Mouse (Mus musculus): ENCODE data around the gene Itpkb. TPM values are rescaled to one million over a fixed set of nuclear protein-coding genes. Genes with fewer than 3 reads are reported as not detected.
A peak's percentile ranks its signal among the peaks of the same experiment; 100 is the strongest.

The Itpkb gene
- polyA plus RNA-seq, 1 experiment: 40.6 TPM

DNA sequence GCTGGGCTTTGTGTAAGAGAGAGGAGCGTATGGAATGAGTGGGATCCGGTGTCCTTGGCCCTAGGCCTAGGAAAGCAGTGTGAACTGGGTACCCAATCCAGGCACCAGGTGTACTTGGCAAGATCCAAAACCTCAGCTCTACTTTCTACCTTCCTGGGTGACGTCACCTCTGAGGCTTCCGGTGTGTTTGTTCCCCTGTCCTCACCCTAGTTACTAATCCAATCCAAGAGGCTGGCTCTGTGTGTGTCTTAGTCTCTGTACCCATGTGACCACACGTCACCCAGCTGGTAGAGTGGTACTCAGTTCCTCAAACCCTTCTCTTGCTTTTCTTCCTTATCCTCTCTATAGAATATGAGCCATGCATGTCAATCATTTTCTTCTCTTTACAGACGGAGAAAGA, 71.4 kb downstream of the Itpkb start:
- Histone ChIP-seq H3K36me3 (replicated peaks; ENCODE audit: low read length) (peaks cover 66% of the 10 kb centered on the region), H3K4me1 (peaks cover 95% of the 10 kb centered on the region), H3K9me3 (no peaks in the 10 kb centered on the region), H3K27me3 (replicated peaks) (no peaks in the 10 kb centered on the region), H3K4me3 (replicated peaks) (no peak overlapping the region)
- TF ChIP-seq FLI1 (IDR thresholded peaks at IDR 0.05; ENCODE audit: low read length) (no peak), GATA1 (IDR thresholded peaks at IDR 0.05; ENCODE audit: borderline replicate concordance, low read length) (no peak)

DNA sequence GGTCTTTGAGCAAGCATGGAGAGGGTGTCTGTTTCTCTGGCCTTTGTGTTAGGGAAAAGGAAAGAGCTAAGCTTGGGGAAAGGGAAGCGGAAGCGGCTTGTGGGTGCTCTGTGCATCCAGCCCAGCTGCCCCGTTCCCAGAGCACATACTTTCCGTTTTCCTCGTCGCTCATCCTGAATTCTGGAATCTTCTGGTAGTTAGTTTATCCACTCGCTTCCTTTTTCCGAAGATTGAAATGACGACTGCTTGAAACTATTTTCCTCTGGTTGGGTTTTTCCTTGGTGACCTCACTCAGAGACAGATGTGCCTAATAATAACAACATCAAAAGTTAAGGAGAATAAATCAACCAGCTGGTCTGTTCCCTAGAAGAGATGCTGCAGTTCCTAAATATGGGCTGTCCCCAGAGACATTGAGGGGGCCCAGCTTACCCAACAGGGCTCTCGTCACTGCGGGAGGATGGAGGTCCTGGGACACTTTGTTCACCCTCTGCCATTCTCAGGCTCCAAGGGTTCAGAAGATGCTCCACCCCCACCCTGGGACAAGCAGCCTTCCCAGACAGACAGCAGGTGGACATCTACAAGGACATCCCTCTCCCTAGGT, 72.3 kb downstream of the Itpkb start:
- H3K4me1 ChIP-seq: peaks cover 95% of the 10 kb centered on the region
- TF ChIP-seq FLI1 (IDR thresholded peaks at IDR 0.05; ENCODE audit: low read length): no peak
- TF ChIP-seq GATA1 (IDR thresholded peaks at IDR 0.05; ENCODE audit: borderline replicate concordance, low read length): no peak
- H3K36me3 ChIP-seq (replicated peaks; ENCODE audit: low read length): peaks cover 66% of the 10 kb centered on the region
- no peaks in the 10 kb centered on the region for H3K9me3 ChIP-seq
- H3K4me3 ChIP-seq (replicated peaks): peak overlapping the region; percentile 89
- H3K27me3 ChIP-seq (replicated peaks): no peaks in the 10 kb centered on the region

DNA sequence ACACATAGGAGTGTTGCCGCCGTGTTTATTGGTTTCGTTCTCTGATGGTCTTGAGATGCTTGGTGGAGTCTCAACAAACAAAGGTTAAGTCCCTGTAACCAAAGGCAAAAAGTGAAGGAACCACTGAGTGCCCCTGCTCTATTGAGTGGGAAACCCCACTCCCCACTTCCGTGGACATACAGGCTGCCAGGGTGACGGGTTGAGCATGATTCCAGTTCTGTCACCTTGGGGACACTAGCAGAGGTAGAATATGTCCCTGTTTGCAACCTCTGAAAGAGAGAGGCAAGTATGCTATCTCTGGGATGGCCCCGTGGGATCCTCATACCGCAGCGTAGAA, 73.0 kb downstream of the Itpkb start:
- Histone ChIP-seq H3K9me3 (no peaks in the 10 kb centered on the region), H3K4me3 (replicated peaks) (peak overlapping the region; percentile 89), H3K4me1 (peaks cover 95% of the 10 kb centered on the region), H3K27me3 (replicated peaks) (no peaks in the 10 kb centered on the region), H3K36me3 (replicated peaks; ENCODE audit: low read length) (peaks cover 70% of the 10 kb centered on the region)
- TF ChIP-seq FLI1 (IDR thresholded peaks at IDR 0.05; ENCODE audit: low read length) (no peak), GATA1 (IDR thresholded peaks at IDR 0.05; ENCODE audit: borderline replicate concordance, low read length) (no peak)

DNA sequence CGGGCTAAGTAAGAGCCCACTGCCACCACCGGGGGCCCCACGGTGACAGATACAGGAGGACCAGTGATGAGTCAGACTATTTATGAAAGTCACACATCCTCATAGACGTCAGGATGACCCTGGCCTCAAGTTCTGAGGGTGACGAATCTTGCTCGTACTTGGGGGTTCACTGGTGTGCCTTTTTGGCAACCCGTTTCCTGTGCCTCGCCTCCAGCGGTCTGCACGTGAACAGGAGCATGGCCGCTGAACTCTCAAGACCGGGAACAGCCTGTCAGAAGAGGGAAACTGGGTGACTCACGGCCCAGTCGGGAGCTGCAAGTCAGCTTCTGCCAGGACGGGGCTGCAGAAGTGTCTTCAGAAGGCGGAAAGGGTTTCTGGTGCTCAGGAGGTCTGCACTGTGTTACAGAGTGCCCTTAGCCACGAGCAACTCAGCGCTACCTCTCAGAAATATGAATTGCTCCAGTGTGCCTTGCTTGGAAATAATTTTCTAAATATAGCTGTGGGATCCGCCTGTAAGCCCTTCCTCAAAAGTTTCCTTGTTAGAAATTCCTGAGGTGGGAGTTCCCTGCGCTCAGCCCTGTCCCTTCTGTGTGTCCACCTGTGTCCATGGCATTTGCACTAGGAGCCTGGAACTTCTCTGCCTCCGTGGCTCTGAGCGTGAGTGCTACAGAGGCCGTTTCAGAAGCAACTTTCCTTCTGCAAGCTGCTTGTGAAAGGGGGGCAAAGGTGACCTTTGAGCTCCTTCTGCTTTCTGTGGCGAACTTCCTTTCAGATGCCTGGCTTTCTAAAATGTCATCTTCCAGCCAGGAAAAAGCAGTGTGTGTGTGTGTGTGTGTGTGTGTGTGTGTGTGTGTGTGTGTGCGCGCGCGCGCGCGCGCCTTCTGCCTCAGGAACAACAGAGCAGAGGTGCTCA, 73.7 kb downstream of the Itpkb start:
- Histone ChIP-seq H3K4me3 (replicated peaks) (peak overlapping the region; percentile 89), H3K9me3 (no peaks in the 10 kb centered on the region), H3K4me1 (peaks cover 98% of the 10 kb centered on the region), H3K27me3 (replicated peaks) (no peaks in the 10 kb centered on the region), H3K36me3 (replicated peaks; ENCODE audit: low read length) (peaks cover 76% of the 10 kb centered on the region)
- TF ChIP-seq FLI1 (IDR thresholded peaks at IDR 0.05; ENCODE audit: low read length): 0 out of 2 replicates have a peak, but pooled peaks have one; percentile 17
- TF ChIP-seq GATA1 (IDR thresholded peaks at IDR 0.05; ENCODE audit: borderline replicate concordance, low read length): no peak

DNA sequence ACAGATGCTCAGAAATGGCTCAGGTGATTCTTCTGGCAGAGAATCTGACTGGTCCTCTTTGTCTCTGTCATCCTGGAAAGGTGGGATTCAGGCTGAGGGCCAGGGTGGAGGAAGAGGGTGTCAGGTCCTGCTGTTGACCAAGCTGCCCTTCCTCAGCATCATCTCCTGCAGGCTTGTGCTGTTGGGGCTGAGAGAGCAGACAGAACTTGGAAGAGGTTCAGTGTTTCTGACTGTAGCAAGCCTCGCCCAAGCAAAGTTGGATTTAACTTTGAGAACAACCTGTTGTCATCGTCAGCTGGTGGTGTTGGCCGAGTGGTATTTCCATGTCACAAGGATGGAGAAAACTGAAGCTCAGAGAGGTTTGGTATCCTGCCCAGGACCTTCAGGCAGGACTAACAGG, 74.4 kb downstream of the Itpkb start:
- TF ChIP-seq GATA1 (IDR thresholded peaks at IDR 0.05; ENCODE audit: borderline replicate concordance, low read length) (no peak), FLI1 (IDR thresholded peaks at IDR 0.05; ENCODE audit: low read length) (no peak)
- Histone ChIP-seq H3K36me3 (replicated peaks; ENCODE audit: low read length) (peaks cover 81% of the 10 kb centered on the region), H3K4me1 (peaks cover 100% of the 10 kb centered on the region), H3K27me3 (replicated peaks) (no peaks in the 10 kb centered on the region), H3K4me3 (replicated peaks) (peak overlapping the region; percentile 89), H3K9me3 (no peaks in the 10 kb centered on the region)

DNA sequence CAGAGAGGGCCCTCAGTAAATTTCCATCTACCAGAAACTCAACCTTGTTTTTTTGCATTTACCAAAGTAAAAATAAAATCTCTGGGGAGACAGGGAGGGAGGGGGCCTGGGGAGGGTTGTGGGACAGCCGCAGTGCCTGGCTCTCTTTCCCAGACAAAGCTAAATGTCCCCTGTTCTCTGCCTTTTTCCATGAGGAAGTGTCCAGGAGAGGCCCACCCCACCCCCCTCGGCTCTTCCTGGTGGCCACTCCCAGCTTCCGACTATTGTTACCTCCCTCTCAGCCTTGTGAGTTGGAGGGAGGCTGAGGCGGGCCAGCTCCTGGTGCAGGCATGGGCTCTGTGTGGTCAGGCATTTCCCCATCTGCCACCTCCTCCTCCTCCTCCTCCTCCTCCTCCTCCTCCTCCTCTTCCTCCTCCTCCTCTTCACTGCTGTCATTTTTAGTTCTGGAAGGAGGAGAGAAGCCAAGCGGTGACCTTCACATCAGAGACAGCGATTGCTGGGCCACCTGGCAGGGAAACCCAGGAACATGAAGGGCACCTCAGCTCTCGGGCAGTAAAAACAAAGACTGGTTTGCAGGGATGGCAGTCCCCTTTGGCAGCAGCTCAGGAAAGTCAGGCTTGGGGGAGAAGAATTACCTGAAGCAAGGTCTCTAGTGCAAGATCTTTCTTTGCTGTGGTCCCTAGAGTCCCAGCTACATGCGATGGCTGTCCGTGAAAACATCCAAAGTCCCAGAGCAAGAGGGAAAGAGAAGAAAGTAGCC, 75.5 kb downstream of the Itpkb start:
- H3K27me3 ChIP-seq (replicated peaks): no peaks in the 10 kb centered on the region
- H3K4me1 ChIP-seq: peaks cover 100% of the 10 kb centered on the region
- H3K4me3 ChIP-seq (replicated peaks): peak overlapping the region; percentile 46
- no peak for TF ChIP-seq FLI1 (IDR thresholded peaks at IDR 0.05; ENCODE audit: low read length)
- no peak for TF ChIP-seq GATA1 (IDR thresholded peaks at IDR 0.05; ENCODE audit: borderline replicate concordance, low read length)
- H3K9me3 ChIP-seq: no peaks in the 10 kb centered on the region
- peaks cover 79% of the 10 kb centered on the region for H3K36me3 ChIP-seq (replicated peaks; ENCODE audit: low read length)

DNA sequence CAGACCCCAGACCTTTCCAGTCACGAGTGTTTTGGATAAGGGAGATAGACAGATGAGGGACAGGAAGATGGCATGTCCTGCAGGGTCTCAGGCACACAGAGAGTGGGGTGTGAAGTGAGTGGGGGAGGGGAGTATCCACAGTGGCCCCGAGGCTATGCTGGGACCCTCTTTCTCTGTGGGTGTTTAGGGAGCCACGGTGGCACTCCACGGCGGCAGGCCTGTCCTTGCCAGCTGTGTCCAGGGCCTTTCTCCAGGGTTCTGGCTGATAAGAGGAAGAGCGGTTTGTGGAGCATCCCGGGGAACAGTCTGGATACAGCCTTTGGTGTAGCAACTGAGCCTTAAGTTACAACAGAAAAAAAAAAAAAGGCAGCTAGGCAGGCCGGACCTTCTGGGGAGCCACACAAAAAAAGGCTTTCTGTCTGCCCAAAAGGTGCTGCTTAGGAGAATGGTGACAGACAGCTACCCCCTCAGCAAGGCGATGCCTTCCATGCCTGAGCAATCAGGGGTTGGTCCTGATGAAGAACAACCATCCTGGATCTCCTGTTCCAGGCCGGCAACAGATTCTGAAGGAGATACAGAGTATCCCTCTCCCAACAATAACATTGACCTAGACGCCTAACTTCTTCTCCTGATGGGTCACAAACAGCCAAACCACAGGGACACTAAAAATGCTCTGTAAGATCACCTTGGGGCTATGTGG, 76.2 kb downstream of the Itpkb start:
- Histone ChIP-seq H3K27me3 (replicated peaks) (no peaks in the 10 kb centered on the region), H3K36me3 (replicated peaks; ENCODE audit: low read length) (peaks cover 79% of the 10 kb centered on the region), H3K4me3 (replicated peaks) (no peak overlapping the region), H3K4me1 (peaks cover 100% of the 10 kb centered on the region), H3K9me3 (no peaks in the 10 kb centered on the region)
- no peak for TF ChIP-seq FLI1 (IDR thresholded peaks at IDR 0.05; ENCODE audit: low read length)
- no peak for TF ChIP-seq GATA1 (IDR thresholded peaks at IDR 0.05; ENCODE audit: borderline replicate concordance, low read length)

DNA sequence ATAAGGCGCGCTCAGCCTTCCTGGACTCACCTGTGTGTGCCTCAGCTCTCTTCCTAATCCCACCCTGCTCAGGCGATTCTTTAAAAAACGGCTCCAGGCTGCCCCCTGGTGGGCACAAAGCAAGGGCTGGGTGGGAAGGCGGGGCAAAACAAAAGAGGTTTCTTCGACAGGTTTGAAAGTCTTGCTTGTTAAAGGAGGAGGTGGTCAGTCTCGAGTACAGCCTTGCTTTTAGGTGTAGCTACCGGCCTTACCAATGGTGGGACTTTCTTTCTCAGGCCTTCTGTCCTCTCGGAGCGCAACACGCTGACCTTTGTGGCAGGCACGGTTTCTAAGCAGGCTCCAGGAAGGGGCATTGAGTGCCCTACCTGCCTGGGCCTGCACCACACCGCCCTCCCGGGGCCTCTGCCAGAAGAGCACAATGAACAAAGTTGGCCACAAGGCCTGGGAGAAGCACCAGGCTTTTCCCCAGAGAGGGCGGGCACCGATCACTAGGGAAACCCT, 76.9 kb downstream of the Itpkb start:
- H3K27me3 ChIP-seq (replicated peaks): no peaks in the 10 kb centered on the region
- no peaks in the 10 kb centered on the region for H3K9me3 ChIP-seq
- peaks cover 76% of the 10 kb centered on the region for H3K36me3 ChIP-seq (replicated peaks; ENCODE audit: low read length)
- peaks cover 100% of the 10 kb centered on the region for H3K4me1 ChIP-seq
- H3K4me3 ChIP-seq (replicated peaks): peak overlapping the region; percentile 66
- TF ChIP-seq FLI1 (IDR thresholded peaks at IDR 0.05; ENCODE audit: low read length) (no peak), GATA1 (IDR thresholded peaks at IDR 0.05; ENCODE audit: borderline replicate concordance, low read length) (no peak)

Data from megakaryocyte, embryonic 14.5 days (primary cell).